Mouse (Mus musculus) liver, adult 2 months (tissue): ENCODE measurements around the gene Mark4.

Experiments
- CTCF ChIP-seq: fragments of 200-500 bp; IDR thresholded peaks from 2 replicates; pipeline ENCODE4 v1.5.1; 2011; ENCODE audit warnings: low read depth, low read length, control low read depth
- POLR2A ChIP-seq: fragments of 200-500 bp; IDR thresholded peaks from 2 replicates; pipeline ENCODE4 v1.6.1; 2011; ENCODE audit warnings: low read length, control low read depth; ENCODE audit not compliant: insufficient read depth; ENCODE audit errors: extremely low read depth

DNA sequence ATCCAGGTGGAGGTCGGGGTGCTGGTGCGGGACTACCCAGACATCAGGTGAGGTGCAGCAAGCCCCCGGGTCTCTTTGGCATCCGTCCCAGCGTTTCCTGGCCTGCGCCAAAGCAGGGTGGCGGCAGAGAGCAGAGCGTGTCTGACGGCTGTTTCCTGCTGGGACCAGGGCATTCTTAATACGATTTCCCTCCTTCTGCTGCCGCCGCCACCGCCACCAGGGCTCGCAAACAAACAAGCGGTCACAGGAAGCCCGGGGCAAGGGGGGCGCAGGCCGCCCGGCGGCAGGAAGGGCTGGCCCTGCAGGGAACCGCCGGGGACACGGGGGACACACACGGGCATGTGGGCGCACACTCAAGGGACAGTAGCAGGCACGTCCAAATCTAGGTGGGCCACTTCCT lies 33.1 kb upstream of the Mark4 start:
- TF ChIP-seq CTCF (peak; percentile 28; the same call in 1 of the 2 replicates), POLR2A (no peak)
